Mouse (Mus musculus): Measurements from ENCODE around the gene Arhgap10. TPM values are rescaled to one million over a fixed set of nuclear protein-coding genes. Genes with fewer than 3 reads are reported as not detected.
"Not testable (repeated sequence)": the region's sequence is repeated elsewhere in the genome, so short reads cannot be mapped to it uniquely, and the experiment has no call there.

Arhgap10 gene
- polyA plus RNA-seq, 1 experiment from 2014 or later: 116 TPM

GRCm38 (mm10) chr8:77329783-77330182, 188.0 kb downstream of the Arhgap10 start:
- Histone ChIP-seq H3K36me3 (ENCODE audit: inconsistent target) (peaks cover 34% of the 10 kb centered on the region; the same call in 1 of the 2 replicates), H3K4me3 (ENCODE audit: inconsistent target) (no peak overlapping the region)
- 94% methylated on average over 4 of the region's 4 CpGs for WGBS (ENCODE audit: missing documents)

DNA sequence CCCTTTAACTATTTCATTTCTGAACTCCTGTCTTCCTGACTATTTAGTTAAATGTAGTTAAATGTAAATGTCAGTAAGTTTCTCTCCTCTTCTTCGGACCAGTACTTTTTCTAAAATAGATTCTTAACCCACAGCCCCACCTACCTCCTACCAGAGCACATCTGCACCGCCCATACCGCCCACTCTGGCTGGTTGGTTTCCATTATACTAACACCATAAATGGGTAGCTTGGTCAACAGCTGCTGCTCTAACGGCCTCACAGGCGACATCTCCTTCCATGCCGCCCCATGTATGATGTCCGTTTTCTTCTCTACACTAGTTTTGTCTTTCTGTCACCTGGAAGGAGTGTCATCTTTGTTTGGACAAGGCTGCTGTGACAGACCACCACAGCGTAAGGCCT, 189.3 kb downstream of the Arhgap10 start:
- H3K36me3 ChIP-seq (ENCODE audit: inconsistent target): peaks cover 28% of the 10 kb centered on the region; the same call in 1 of the 2 replicates
- no peak overlapping the region for H3K4me3 ChIP-seq (ENCODE audit: inconsistent target)
- WGBS (ENCODE audit: missing documents): 90% methylated on average over 8 of the region's 8 CpGs
- H3K79me2 ChIP-seq (ENCODE audit: inconsistent target): no peaks in the 10 kb centered on the region; the same call in 1 of the 2 replicates
- H3K27ac ChIP-seq: no peak overlapping the region

More at GRCm38 (mm10) chr8:77329783-77330182, 188.0 kb downstream of the Arhgap10 start:
- H3K79me2 ChIP-seq (ENCODE audit: inconsistent target): no peaks in the 10 kb centered on the region; the same call in 1 of the 2 replicates
- no peak overlapping the region for H3K27ac ChIP-seq

DNA sequence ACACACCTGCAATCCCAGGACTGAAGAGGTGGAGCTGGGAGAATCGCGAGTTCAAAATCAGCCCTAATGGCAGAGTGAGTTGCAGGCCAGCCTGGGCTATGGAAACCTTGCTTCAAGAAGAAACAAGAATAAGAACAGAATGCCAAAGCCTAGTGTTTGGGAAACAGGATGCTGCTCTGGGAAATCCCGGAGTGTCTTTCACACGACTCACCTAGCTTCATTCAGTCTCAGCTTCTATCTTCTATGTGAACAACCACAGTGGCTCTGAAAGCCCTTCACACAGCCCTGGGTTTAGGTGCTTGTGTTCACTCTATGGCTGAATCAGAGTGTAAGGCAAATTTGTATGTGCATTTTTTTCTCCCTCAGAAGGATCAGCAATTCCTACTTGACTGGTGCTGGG, 190.4 kb downstream of the Arhgap10 start:
- no peaks in the 10 kb centered on the region; the same call in 1 of the 2 replicates for H3K79me2 ChIP-seq (ENCODE audit: inconsistent target)
- peaks cover 20% of the 10 kb centered on the region; the same call in 1 of the 2 replicates for H3K36me3 ChIP-seq (ENCODE audit: inconsistent target)
- H3K4me3 ChIP-seq (ENCODE audit: inconsistent target): no peak overlapping the region
- 95% methylated on average over 4 of the region's 4 CpGs for WGBS (ENCODE audit: missing documents)
- H3K27ac ChIP-seq: no peak overlapping the region

DNA sequence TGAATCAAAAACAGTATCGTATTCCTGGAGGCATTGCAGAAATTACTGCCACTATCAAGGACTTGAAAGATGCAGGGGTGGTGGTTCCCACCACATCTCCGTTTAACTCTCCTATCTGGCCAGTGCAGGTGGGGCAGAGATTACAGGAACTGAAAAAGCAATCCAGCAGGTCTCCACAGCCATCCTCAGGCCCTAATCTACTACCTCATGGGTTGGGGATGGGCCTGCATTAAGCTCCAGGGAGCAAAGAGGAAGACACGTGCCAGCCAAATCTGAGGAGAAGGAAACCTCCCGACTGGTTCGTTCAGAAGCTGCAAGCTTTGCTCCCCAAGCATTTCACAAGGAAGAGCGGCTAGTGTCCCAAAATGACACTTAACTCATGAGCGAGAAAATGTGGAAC, 195.0 kb downstream of the Arhgap10 start:
- H3K27ac ChIP-seq: not testable (repeated sequence)

DNA sequence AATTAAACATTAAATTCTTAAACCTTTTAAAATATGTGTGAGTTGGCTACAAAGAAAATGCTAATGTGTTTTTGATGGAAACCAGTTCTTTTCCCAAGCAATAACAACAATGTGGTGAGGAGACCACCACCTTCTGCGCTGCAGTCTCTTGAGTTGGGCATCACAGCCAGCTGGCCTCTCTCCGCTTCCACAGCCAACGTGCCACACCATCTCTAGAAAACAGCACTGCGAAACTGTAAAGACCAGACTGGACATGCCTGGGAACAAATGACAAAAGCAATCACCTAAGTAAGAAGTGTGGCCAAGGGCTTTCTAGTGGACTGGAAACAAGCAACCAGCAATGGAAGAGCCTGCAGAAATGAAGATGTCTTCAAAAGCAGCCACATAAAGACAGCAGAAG, 195.9 kb downstream of the Arhgap10 start:
- 89% methylated on average over 4 of the region's 4 CpGs for WGBS (ENCODE audit: missing documents)
- peaks cover 25% of the 10 kb centered on the region for H3K36me3 ChIP-seq (ENCODE audit: inconsistent target)
- H3K79me2 ChIP-seq (ENCODE audit: inconsistent target): peaks cover 7% of the 10 kb centered on the region; the same call in 1 of the 2 replicates
- H3K4me3 ChIP-seq (ENCODE audit: inconsistent target): no peak overlapping the region
- no peak overlapping the region for H3K27ac ChIP-seq

More for the DNA sequence above, 195.0 kb downstream of the Arhgap10 start:
- not testable (repeated sequence) for H3K4me3 ChIP-seq (ENCODE audit: inconsistent target); H3K79me2 ChIP-seq (ENCODE audit: inconsistent target)
- H3K36me3 ChIP-seq (ENCODE audit: inconsistent target): peaks cover 24% of the 10 kb centered on the region
- WGBS (ENCODE audit: missing documents): 93% methylated on average over 6 of the region's 7 CpGs

GRCm38 (mm10) chr8:77318590-77318989, 199.2 kb downstream of the Arhgap10 start:
- 94% methylated on average over 9 of the region's 9 CpGs for WGBS (ENCODE audit: missing documents)

DNA sequence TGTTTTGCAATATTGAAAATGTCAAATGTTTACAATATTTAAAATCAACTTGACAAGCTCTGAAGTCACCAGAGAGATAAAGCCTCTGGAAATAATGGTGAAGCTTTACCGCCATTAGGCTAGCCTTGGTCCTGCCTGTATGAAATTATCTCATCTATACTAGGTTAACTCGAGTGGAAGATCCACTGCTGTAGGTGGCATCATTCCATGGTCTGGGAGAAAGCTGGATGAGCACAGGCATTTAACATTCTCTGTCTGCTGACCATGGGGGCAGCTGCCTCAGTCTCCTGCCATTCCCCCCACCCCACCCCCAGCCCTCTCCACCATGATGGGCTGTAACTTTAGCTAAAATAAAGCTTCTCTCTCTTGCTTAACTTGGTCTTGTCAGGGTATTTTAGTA, 200.0 kb downstream of the Arhgap10 start:
- no peak overlapping the region for H3K27ac ChIP-seq
- H3K36me3 ChIP-seq (ENCODE audit: inconsistent target): peaks cover 35% of the 10 kb centered on the region
- WGBS (ENCODE audit: missing documents): 91% methylated on average over 2 of the region's 2 CpGs
- H3K4me3 ChIP-seq (ENCODE audit: inconsistent target): no peak overlapping the region
- peaks cover 7% of the 10 kb centered on the region; the same call in 1 of the 2 replicates for H3K79me2 ChIP-seq (ENCODE audit: inconsistent target)

More at GRCm38 (mm10) chr8:77318590-77318989, 199.2 kb downstream of the Arhgap10 start:
- peaks cover 7% of the 10 kb centered on the region; the same call in 1 of the 2 replicates for H3K79me2 ChIP-seq (ENCODE audit: inconsistent target)
- no peak overlapping the region for H3K27ac ChIP-seq
- H3K4me3 ChIP-seq (ENCODE audit: inconsistent target): no peak overlapping the region
- H3K36me3 ChIP-seq (ENCODE audit: inconsistent target): peaks cover 39% of the 10 kb centered on the region

- Histone ChIP-seq H3K36me3 (ENCODE audit: inconsistent target) (peaks cover 39% of the 10 kb centered on the region; the same call in 1 of the 2 replicates), H3K79me2 (ENCODE audit: inconsistent target) (peaks cover 7% of the 10 kb centered on the region; the same call in 1 of the 2 replicates), H3K4me3 (ENCODE audit: inconsistent target) (no peak overlapping the region), H3K27ac (no peak overlapping the region)
- 91% methylated on average over 3 of the region's 3 CpGs for WGBS (ENCODE audit: missing documents)
These were observed 204.8 kb downstream of the Arhgap10 start for GRCm38 (mm10) chr8:77313003-77313402.

DNA sequence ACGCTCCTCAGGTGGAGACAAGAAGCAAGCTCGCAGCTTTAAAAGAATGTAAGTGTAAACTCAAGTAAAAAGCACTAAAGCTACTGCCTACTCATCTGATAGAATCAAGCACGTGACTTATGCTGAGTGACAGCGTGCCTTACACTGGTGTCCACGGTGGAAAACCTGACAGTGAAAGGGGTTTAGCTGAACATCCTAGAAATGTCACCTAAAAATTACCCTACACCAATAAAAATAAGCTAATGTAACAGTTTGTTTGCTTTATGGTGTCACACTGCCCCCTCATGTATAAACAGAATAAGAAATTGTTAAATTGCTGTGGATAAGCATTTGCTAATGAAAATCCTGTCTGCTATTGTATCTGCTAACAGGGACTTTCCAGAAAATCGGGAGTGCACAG, 206.0 kb downstream of the Arhgap10 start:
- peaks cover 36% of the 10 kb centered on the region; the same call in 1 of the 2 replicates for H3K36me3 ChIP-seq (ENCODE audit: inconsistent target)
- no peak overlapping the region for H3K27ac ChIP-seq
- H3K79me2 ChIP-seq (ENCODE audit: inconsistent target): no peaks in the 10 kb centered on the region; the same call in 1 of the 2 replicates
- no peak overlapping the region for H3K4me3 ChIP-seq (ENCODE audit: inconsistent target)
- 94% methylated on average over 6 of the region's 6 CpGs for WGBS (ENCODE audit: missing documents)

- no peaks in the 10 kb centered on the region; the same call in 1 of the 2 replicates for H3K79me2 ChIP-seq (ENCODE audit: inconsistent target)
- H3K27ac ChIP-seq: no peak overlapping the region
- H3K36me3 ChIP-seq (ENCODE audit: inconsistent target): peaks cover 33% of the 10 kb centered on the region
- H3K4me3 ChIP-seq (ENCODE audit: inconsistent target): no peak overlapping the region
- 95% methylated on average over 10 of the region's 10 CpGs for WGBS (ENCODE audit: missing documents)
These were observed 207.2 kb downstream of the Arhgap10 start for GRCm38 (mm10) chr8:77310541-77310940.

- WGBS (ENCODE audit: missing documents): 97% methylated on average over 8 of the region's 8 CpGs
- H3K4me3 ChIP-seq (ENCODE audit: inconsistent target): no peak overlapping the region
- no peak overlapping the region for H3K27ac ChIP-seq
- H3K36me3 ChIP-seq (ENCODE audit: inconsistent target): peaks cover 36% of the 10 kb centered on the region
- H3K79me2 ChIP-seq (ENCODE audit: inconsistent target): no peaks in the 10 kb centered on the region; the same call in 1 of the 2 replicates
These were observed 207.7 kb downstream of the Arhgap10 start for GRCm38 (mm10) chr8:77310026-77310425.

GRCm38 (mm10) chr8:77294599-77294998, 223.2 kb downstream of the Arhgap10 start:
- Histone ChIP-seq H3K79me2 (ENCODE audit: inconsistent target) (peaks cover 29% of the 10 kb centered on the region), H3K27ac (no peak overlapping the region), H3K36me3 (ENCODE audit: inconsistent target) (peaks cover 30% of the 10 kb centered on the region), H3K4me3 (ENCODE audit: inconsistent target) (no peak overlapping the region)
- 93% methylated on average over 11 of the region's 11 CpGs for WGBS (ENCODE audit: missing documents)

DNA sequence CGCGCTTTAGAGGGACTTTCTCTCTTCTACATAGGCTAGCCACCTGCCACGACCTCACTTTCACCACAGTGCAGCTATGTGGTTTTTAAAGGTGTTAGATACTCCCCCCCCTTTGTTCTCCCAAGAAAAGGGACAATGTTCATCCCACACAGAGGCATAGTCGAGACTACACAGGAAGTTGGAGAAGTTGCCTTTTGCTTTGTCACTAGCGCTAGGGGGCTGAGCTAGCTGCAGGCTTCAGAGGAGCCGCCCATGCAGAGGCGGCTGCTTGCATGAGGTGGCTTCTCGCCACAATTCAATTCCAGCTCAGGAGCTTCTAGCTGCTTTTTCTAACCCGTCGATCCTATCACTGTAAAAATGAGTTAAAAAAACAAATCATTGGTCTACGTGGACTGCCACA, 225.1 kb downstream of the Arhgap10 start:
- 85% methylated on average over 11 of the region's 11 CpGs for WGBS (ENCODE audit: missing documents)
- Histone ChIP-seq H3K36me3 (ENCODE audit: inconsistent target) (peaks cover 31% of the 10 kb centered on the region), H3K27ac (no peak overlapping the region), H3K4me3 (ENCODE audit: inconsistent target) (no peak overlapping the region), H3K79me2 (ENCODE audit: inconsistent target) (peaks cover 43% of the 10 kb centered on the region)

DNA sequence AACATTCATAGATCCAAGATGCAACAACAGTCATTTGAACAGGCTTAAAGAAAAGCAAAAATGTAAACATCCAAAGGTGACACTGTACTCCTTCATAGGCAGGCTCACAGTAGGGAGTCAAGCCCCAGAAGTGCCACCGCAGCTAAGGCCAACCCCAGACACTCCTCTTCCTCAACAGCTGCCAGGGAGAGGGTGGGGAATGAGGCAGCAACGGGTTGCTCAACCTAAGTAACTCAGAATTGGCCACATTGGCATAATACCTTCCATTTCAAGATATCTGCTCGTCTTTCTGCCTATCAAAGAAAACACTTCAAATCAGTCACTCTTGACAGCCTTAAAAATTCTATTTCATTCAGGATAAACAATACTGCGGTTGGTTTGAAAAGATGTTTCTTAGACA, 225.6 kb downstream of the Arhgap10 start:
- Histone ChIP-seq H3K79me2 (ENCODE audit: inconsistent target) (peaks cover 45% of the 10 kb centered on the region), H3K36me3 (ENCODE audit: inconsistent target) (peaks cover 25% of the 10 kb centered on the region), H3K4me3 (ENCODE audit: inconsistent target) (no peak overlapping the region), H3K27ac (no peak overlapping the region)
- WGBS (ENCODE audit: missing documents): 79% methylated on average over 4 of the region's 4 CpGs

DNA sequence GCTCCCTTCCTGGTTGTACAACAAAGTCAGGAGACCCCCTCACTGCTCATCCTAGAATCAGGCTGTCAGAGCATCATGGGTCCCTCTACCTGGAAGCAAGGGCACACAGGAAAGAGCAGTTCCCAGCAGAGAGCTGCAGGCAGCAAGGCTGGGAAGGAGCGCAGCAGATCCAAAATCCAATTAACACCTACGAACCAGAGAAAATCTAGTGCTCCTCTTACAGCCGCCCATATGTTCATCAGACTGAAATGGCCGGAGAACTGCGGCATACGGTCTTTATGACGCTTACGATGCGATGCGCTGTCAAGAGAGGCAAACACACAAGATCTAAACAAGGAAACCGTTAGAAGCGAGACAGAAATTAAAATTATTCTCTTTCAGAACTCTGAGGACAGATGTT, 229.3 kb downstream of the Arhgap10 start:
- no peak overlapping the region for H3K4me3 ChIP-seq (ENCODE audit: inconsistent target)
- no peak overlapping the region for H3K27ac ChIP-seq
- H3K36me3 ChIP-seq (ENCODE audit: inconsistent target): 0 out of 2 replicates have a peak, but pooled peaks cover 4% of the 10 kb centered on the region
- peaks cover 71% of the 10 kb centered on the region for H3K79me2 ChIP-seq (ENCODE audit: inconsistent target)
- 98% methylated on average over 12 of the region's 12 CpGs for WGBS (ENCODE audit: missing documents)
